Mouse (Mus musculus): ENCODE data around the gene Pctp.

GRCm38 (mm10) chr11:90029354-90029753 is 26.7 kb upstream of the Pctp start:
- TF ChIP-seq CTCF (conservative IDR thresholded peaks at IDR 0.05; ENCODE audit: low read length) (no peak), NANOG (IDR thresholded peaks at IDR 0.05; ENCODE audit: borderline replicate concordance, low read length) (no peak)
